Mouse (Mus musculus) hindbrain, embryonic 14.5 days (tissue): ENCODE data around the gene Sim2. TPM values are rescaled to one million over a fixed set of nuclear protein-coding genes. Genes with fewer than 3 reads are reported as not detected.
A peak's percentile ranks its signal among the peaks of the same experiment; 100 is the strongest.

ENCODE experiments used
- ATAC-seq: fragments of 200-750 bp; cut with Nextera tagmentation; 2 replicates; pipeline ENCODE4 v1.8.0; 2017; ENCODE audit warnings: moderate number of reproducible peaks, mild to moderate bottlenecking, moderate TSS enrichment, moderate library complexity; ENCODE audit not compliant: low FRiP score
- DNase-seq: peaks from one replicate; pipeline ENCODE4 v3.0.0-alpha.2; 2015; ENCODE audit warnings: low spot score
- H3K27ac ChIP-seq: fragments of 300-500 bp; sonication (generic); 2 replicates; pipeline ENCODE4 v1.5.1; 2014; ENCODE audit warnings: mild to moderate bottlenecking, moderate library complexity
- H3K27me3 ChIP-seq: fragments of 300-500 bp; sonication (generic); 2 replicates; pipeline ENCODE4 v1.6.1; 2014; ENCODE audit warnings: mild to moderate bottlenecking, low read length, mixed read lengths; ENCODE audit not compliant: control insufficient read depth, insufficient read depth
- H3K36me3 ChIP-seq: fragments of 300-500 bp; sonication (generic); replicated peaks from 2 replicates; pipeline ENCODE4 v1.6.1; 2014; ENCODE audit not compliant: control insufficient read depth, insufficient read depth
- H3K4me1 ChIP-seq: fragments of 300-500 bp; sonication (generic); replicated peaks from 2 replicates; pipeline ENCODE4 v1.6.1; 2014; ENCODE audit warnings: antibody characterized with exemption, low read length, mixed read lengths; ENCODE audit not compliant: control insufficient read depth, insufficient read depth
- H3K4me2 ChIP-seq: fragments of 300-500 bp; sonication (generic); replicated peaks from 2 replicates; pipeline ENCODE4 v1.6.1; 2014; ENCODE audit warnings: mild to moderate bottlenecking, moderate library complexity
- H3K4me3 ChIP-seq: fragments of 300-500 bp; sonication (generic); replicated peaks from 2 replicates; pipeline ENCODE4 v1.5.1; 2014; ENCODE audit warnings: mild to moderate bottlenecking, low read length
- H3K9ac ChIP-seq: fragments of 300-500 bp; sonication (generic); 2 replicates; pipeline ENCODE4 v1.6.1; 2014
- H3K9me3 ChIP-seq: fragments of 300-500 bp; sonication (generic); 2 replicates; pipeline ENCODE4 v1.6.1; 2016; ENCODE audit warnings: low read length; ENCODE audit not compliant: control insufficient read depth
- WGBS: fragments of 180-500 bp; shearing (Covaris S2); extraction: QIAGEN DNeasy Blood & Tissue Kit; methylation state at CpG from one replicate; pipeline ENCODE4 v1.1.7; 2014; 5-methylcytosine and 5-hydroxymethylcytosine counted together
- polyA plus RNA-seq: library from polyadenylated mRNA; unstranded; fragments of >200 nt; fragmentation: Nextera tagmentation; extraction: Ambion mirVana; gene quantifications from 2 replicates; pipeline ENCODE4 v1.2.1, GENCODE M21; 2014

Gene Sim2
- polyA plus RNA-seq, 1 experiment from 2014 or later = 0.04 TPM

DNA sequence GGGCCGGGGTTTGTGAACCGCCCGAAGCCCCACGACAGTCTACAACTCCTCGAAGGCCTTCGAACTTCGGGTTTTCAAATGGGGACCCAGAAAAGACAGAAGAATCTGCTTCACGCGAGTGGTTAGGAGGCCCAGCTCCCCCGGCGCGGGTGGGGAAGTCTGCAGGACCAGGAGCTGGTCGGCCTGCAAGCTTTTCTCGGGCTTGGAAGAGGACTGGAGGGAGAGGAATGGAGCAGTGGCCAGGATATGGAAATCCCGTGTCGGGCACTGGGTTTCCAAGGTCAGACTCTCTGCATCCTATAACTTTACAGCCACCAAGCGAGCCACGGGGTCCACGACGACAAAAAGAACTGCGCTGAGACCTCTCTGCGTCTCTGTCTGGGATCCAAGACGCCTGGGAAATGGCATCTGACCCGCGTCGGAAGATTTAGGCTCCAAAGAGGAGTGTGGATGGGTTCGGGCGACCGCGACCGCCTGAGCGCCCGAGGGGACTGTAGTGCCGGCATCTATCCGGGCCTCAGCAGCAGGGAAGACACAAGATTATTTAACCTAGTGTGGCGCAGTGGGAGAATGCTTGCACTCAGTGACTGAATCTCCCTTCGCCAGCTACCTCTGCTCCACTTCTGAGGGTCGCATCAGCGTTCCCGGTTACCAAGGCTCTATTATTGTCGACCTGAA is 744 bp upstream of the Sim2 start:
- Histone ChIP-seq H3K4me3 (no peak overlapping the region), H3K9me3 (no peaks in the 10 kb centered on the region), H3K4me2 (no peak overlapping the region), H3K9ac (no peak overlapping the region), H3K36me3 (no peaks in the 10 kb centered on the region), H3K27me3 (peaks cover 97% of the 10 kb centered on the region), H3K4me1 (peaks cover 7% of the 10 kb centered on the region; the same call in 1 of the 2 replicates), H3K27ac (no peak overlapping the region)
- DNase-seq = no peak
- 1% methylated on average over 41 of the region's 41 CpGs for WGBS
- ATAC-seq = no peak

DNA sequence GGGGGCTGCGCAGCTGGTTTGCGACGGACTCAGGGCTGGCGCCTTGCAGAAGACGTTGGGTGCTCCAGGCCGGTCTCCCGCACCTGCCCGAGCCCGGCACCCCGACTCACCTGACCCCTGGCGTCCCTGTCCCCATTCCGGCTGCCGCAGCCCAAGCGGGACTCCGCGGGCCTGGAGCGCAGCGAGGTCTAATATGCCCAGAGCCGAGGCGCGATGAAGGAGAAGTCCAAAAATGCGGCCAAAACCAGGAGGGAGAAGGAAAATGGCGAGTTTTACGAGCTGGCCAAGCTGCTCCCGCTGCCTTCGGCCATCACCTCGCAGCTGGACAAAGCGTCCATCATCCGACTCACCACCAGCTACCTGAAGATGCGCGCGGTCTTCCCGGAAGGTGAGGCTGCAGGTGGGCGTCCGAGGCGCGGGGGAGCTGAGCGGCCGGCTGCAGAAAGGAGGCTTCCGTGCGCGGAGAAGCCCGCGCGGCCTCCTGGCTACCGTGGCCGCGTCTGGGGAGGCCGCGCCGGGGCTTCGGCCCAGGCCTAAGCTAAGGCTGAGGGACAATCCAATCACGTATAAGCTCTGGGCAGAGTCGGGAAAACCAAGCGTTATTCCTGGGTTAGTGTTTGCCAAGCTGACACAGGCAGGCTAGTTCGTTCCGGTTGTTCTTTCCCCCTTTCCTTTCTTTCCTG is 1.0 kb downstream of the Sim2 start:
- ATAC-seq (no peak), DNase-seq (no peak)
- Histone ChIP-seq H3K27ac (no peak overlapping the region), H3K4me1 (peaks cover 7% of the 10 kb centered on the region; the same call in 1 of the 2 replicates), H3K9me3 (no peaks in the 10 kb centered on the region), H3K4me3 (peak overlapping the region; percentile 15; the same call in 1 of the 2 replicates), H3K9ac (no peak overlapping the region), H3K36me3 (no peaks in the 10 kb centered on the region), H3K27me3 (peaks cover 97% of the 10 kb centered on the region), H3K4me2 (peak overlapping the region; percentile 37; the same call in 1 of the 2 replicates)
- WGBS = under 1% methylated on average over 57 of the region's 57 CpGs

DNA sequence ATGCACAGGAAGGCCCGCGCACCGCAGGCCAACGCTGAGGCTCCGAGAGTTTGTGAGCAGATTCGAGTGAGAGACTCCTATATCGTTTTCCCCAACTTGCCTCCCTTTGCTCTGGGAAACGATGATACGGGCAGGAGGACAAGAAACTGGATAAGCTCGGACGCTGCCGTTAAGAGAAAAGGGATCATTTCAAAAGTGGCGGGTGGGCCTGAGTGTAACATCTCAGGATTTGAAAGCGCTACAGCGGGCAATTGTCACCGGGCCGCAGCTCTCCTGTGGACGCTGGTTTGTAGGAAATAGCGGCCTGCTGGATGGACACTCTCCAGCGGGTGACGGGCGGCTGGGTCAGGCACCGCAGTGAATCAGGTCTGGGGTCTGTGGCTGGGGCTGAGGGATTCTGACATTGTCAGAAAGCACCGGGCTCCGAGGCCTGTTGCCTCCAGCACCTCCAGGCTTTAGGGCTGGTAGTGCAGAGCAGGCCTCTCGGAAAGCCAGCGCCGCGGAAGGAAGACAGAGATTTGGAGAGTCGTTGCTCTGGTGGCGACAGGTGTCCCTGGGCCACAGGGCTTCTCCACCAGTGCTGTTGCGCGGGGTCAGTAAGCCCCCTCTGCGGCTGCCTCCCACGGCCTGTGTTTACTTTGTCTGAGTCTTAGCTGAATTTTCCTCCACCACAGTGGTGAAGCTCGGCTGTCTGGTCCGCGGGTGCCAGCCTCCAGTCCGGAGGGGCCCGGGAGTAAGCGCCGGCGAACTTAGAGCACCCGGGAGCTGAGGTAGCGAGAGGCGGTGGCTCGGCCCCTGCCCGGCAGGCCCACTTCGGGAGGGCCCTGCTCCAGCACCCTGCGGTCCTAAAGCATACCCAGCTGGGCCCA is 2.2 kb downstream of the Sim2 start:
- under 1% methylated on average over 50 of the region's 50 CpGs for WGBS
- H3K4me1 ChIP-seq = peaks cover 7% of the 10 kb centered on the region; the same call in 1 of the 2 replicates
- ATAC-seq = no peak

DNA sequence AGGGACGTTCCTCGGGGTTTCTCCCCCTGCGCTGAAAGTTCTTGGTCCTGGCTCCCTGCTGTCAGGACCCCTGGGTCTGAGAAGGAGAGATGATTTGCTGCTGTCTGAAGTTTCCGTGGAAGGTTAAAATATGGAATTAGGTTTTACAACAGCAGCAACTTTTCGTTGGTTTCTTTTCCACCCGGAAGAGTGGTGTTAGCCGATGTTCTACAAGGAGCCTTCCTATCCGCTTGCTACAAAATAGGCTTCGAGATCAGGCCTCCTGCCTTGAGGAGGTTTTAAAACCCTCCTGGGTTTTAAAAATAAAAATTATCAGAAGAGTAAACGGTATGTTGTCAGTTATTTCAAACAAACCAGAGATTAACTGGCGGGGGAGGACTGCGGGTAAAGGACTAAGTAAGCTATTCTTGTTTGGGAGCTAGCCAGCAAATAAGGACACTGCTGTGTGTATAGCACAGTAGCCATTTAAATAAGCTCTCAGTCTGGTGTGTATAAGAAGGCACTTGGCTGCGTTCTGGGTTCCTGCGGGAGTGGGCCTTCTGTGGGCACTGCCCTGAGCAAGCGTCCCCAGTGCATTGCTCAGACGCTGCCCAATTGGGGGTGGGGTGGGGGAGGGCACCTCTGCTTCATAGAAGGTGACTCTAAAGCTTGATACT is 3.0 kb downstream of the Sim2 start:
- H3K27ac ChIP-seq = no peak overlapping the region
- peaks cover 7% of the 10 kb centered on the region; the same call in 1 of the 2 replicates for H3K4me1 ChIP-seq
- H3K27me3 ChIP-seq = peaks cover 97% of the 10 kb centered on the region
- ATAC-seq (no peak), DNase-seq (no peak)
- no peak overlapping the region for H3K4me2 ChIP-seq
- no peak overlapping the region for H3K4me3 ChIP-seq
- no peaks in the 10 kb centered on the region for H3K36me3 ChIP-seq
- 3% methylated on average over 16 of the region's 16 CpGs for WGBS
- H3K9ac ChIP-seq = no peak overlapping the region
- H3K9me3 ChIP-seq = no peaks in the 10 kb centered on the region

More for the DNA sequence above, 2.2 kb downstream of the Sim2 start:
- Histone ChIP-seq H3K4me2 (no peak overlapping the region), H3K27me3 (peaks cover 97% of the 10 kb centered on the region), H3K9ac (no peak overlapping the region), H3K4me3 (no peak overlapping the region), H3K36me3 (no peaks in the 10 kb centered on the region), H3K27ac (no peak overlapping the region), H3K9me3 (no peaks in the 10 kb centered on the region)
- no peak for DNase-seq

DNA sequence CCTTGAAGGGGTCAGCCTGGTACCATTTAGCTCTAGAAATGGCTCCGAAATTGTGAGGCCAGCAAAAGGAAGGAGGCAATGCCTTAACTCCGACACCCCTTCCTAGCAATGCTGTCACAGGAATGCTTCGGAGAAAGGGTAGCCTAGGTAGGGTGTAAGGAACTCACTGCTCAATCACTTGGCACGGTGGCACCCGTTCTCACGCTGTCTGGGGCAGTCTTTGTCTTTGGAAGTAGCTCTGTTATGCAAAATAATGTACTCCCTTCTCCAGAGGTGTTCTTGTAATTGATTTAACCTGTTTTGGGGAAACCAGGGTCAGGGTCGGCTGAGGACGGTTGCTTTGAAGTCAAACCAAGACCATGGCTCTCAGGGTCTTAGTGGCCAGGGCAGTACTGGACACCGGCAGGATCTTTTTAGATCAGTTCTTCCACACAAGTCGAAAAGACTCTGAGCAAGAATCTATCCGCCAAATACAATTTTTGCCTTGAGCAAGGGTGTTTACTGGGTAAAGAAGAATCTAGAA is 3.6 kb downstream of the Sim2 start:
- WGBS = 2% methylated on average over 11 of the region's 11 CpGs
- H3K27ac ChIP-seq = no peak overlapping the region

DNA sequence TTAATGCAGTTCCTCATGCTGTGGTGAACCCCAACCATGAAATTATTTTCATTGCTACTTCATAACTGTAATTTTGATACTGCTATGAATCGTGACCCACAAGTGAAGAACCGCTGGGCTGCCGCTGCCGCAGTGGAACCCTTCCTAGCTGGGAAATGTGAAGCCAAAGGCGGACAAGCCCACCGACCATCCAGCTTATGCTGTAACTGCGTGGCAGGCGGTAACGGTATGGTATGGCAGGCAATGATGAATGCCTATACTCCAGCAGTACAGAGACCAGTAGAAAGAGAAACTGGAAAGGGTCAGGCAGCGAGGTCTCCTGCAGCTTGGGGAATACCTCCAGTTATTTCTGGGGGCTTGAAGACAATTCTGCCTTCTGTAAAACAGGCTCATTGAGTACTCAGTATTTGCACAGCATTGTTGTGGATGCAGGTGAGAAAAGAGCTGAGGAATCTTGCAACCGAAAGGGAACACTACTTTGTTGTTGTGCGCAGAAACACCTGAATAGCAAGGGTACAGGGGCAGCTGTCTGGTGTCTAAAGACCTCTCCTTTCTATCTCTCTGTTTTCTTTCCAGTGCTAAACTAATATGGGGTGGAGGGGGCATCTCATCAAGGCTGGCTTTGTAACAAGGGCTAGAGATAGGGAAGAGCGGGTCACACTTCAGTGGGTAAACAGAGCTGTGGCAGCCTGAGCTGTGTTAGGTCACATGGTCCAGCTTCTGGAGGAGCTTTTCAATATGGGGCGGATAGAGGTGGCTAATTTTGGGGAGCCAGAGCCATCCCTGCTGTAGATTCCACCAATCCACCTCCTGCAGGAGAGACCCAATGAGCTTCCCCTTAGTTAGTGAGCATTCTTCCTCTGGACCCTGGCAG is 4.3 kb downstream of the Sim2 start:
- no peaks in the 10 kb centered on the region for H3K9me3 ChIP-seq
- H3K4me2 ChIP-seq = no peak overlapping the region
- H3K27ac ChIP-seq = no peak overlapping the region
- H3K36me3 ChIP-seq = no peaks in the 10 kb centered on the region
- H3K27me3 ChIP-seq = peaks cover 97% of the 10 kb centered on the region
- peaks cover 7% of the 10 kb centered on the region; the same call in 1 of the 2 replicates for H3K4me1 ChIP-seq
- ATAC-seq = no peak
- DNase-seq = no peak
- H3K4me3 ChIP-seq = no peak overlapping the region
- no peak overlapping the region for H3K9ac ChIP-seq
- 2% methylated on average over 14 of the region's 14 CpGs for WGBS

More for the DNA sequence above, 3.6 kb downstream of the Sim2 start:
- Histone ChIP-seq H3K4me1 (peaks cover 7% of the 10 kb centered on the region; the same call in 1 of the 2 replicates), H3K36me3 (no peaks in the 10 kb centered on the region), H3K9ac (no peak overlapping the region), H3K27me3 (peaks cover 97% of the 10 kb centered on the region), H3K9me3 (no peaks in the 10 kb centered on the region), H3K4me3 (no peak overlapping the region), H3K4me2 (no peak overlapping the region)
- no peak for ATAC-seq
- no peak for DNase-seq

DNA sequence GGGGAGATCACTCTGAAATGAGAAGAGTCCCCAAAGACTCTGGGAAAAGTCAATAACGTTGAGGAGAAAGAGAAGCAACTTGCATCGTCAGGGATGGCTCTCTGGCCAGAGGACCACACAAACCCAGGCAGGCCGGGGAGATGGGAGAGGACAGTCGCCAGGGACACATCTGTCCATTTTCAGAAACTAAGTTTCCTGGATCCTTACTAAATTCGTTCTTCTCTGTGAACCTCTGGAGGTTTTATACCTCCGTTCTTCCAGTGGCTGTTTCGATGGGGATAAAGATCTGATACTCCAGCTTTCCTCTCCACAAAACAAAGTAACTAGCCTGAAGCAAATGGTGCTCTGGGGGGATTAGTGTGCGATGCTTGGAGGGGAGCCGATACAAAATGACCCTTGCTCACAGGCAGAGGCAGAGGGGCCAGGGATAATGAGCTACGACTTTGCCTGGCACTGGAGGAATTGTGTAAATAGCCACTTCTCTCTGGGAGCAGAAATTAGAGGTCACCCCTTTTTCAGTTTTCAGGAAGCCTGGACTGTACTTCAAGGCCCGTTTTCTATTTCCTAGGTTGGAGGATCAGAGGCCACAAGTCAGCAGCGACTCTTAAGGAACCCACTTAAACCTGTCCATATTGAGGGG is 7.9 kb downstream of the Sim2 start:
- WGBS = 3% methylated on average over 12 of the region's 12 CpGs
- DNase-seq = no peak

More for the DNA sequence above, 7.9 kb downstream of the Sim2 start:
- Histone ChIP-seq H3K4me1 (no peaks in the 10 kb centered on the region), H3K4me3 (no peak overlapping the region), H3K27ac (no peak overlapping the region), H3K27me3 (peaks cover 100% of the 10 kb centered on the region), H3K4me2 (no peak overlapping the region), H3K9me3 (no peaks in the 10 kb centered on the region), H3K9ac (no peak overlapping the region), H3K36me3 (no peaks in the 10 kb centered on the region)
- no peak for ATAC-seq
